In the genomic region with DNA sequence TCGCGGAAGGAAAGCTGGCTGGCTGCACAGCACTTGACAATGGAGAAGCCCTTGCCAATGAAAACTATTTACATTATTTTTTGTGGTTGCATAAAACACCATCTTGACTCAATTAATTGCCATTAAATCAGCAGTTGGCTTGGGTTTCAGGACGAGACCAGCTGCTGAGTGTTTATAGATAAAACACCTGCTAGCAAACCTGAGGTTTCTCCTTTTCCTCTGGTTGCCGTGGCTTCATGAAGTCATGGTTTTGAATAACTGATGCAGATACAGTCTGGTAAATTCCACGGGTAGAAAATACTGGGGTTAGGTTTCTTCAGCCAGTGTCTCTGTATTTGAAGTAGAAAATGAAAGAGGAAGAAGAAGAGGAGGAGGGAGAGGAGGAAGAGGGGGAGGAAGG, we compare ENCODE assay signal across 13 mouse cellular contexts. TPM values are rescaled to one million over a fixed set of nuclear protein-coding genes. Genes with fewer than 3 reads are reported as not detected.
"Had no signal": no experiment of that assay in that cellular context is flagged by ENCODE, and none has a peak within 500 bp of the region (broad histone marks: within the 10 kb centered on the region; RNA-seq: fewer than 3 reads in every experiment).

No protein-coding gene starts in this region.

- DNase-seq: kidney, adult 9 months; kidney, postnatal 36 days; liver; liver, embryonic 13.5 days; liver, postnatal 0 days; lung, postnatal 36 days; midbrain, embryonic 14.5 days; right cerebral cortex, postnatal 14 days; thymus, postnatal 36 days had no signal

- H3K27ac ChIP-seq: kidney, postnatal 0 days; layer of hippocampus, adult 2 months; liver, embryonic 13.5 days had no signal

- H3K36me3 ChIP-seq: liver, embryonic 13.5 days had no signal

- ATAC-seq: intestine, postnatal 0 days; liver, postnatal 0 days had no signal

- H3K9ac ChIP-seq: liver, embryonic 13.5 days; liver, postnatal 0 days had no signal

- H3K9me3 ChIP-seq: liver, embryonic 13.5 days had no signal

- H3K4me2 ChIP-seq: liver, embryonic 13.5 days had no signal

- H3K4me3 ChIP-seq: layer of hippocampus, adult 2 months; liver, embryonic 13.5 days had no signal

RNA-seq across cellular contexts. Expression of a gene that starts 2.9 kb away (rescaled TPM):
- polyA plus RNA-seq: limb, embryonic 11.5 days had no signal
